Mouse (Mus musculus) intestine, embryonic 14.5 days (tissue): ENCODE data around the gene Lcmt1. TPM values are rescaled to one million over a fixed set of nuclear protein-coding genes. Genes with fewer than 3 reads are reported as not detected.

ENCODE experiments used
- ATAC-seq: fragments of 200-750 bp; cut with Nextera tagmentation; replicated peaks from 2 replicates; pipeline ENCODE4 v1.8.0; 2017; ENCODE audit warnings: low read depth, moderate number of reproducible peaks, moderate TSS enrichment, moderate library complexity; ENCODE audit not compliant: low FRiP score, low TSS enrichment
- DNase-seq: peaks from one replicate; pipeline ENCODE4 v3.0.0-alpha.2; 2018; ENCODE audit warnings: low spot score
- H3K27ac ChIP-seq: fragments of 300-500 bp; sonication (generic); 2 replicates; pipeline ENCODE4 v1.5.1; 2014; ENCODE audit warnings: low read depth, mild to moderate bottlenecking, control low read depth
- H3K27me3 ChIP-seq: fragments of 300-500 bp; sonication (generic); replicated peaks from 2 replicates; pipeline ENCODE4 v1.6.1; 2014; ENCODE audit warnings: low read length, control low read depth; ENCODE audit not compliant: control insufficient read depth, insufficient read depth
- H3K36me3 ChIP-seq: fragments of 300-500 bp; sonication (generic); 2 replicates; pipeline ENCODE4 v1.6.1; 2014; ENCODE audit warnings: low read length, control low read depth; ENCODE audit not compliant: control insufficient read depth, insufficient read depth
- H3K4me1 ChIP-seq: fragments of 300-500 bp; sonication (generic); replicated peaks from 2 replicates; pipeline ENCODE4 v1.6.1; 2014; ENCODE audit warnings: low read length, control low read depth, mixed read lengths; ENCODE audit not compliant: control insufficient read depth, insufficient read depth
- H3K4me2 ChIP-seq: fragments of 300-500 bp; sonication (generic); 2 replicates; pipeline ENCODE4 v1.6.1; 2014; ENCODE audit warnings: low read length
- H3K4me3 ChIP-seq: fragments of 300-500 bp; sonication (generic); 2 replicates; pipeline ENCODE4 v1.5.1; 2014; ENCODE audit warnings: low read depth, low read length, control low read depth, mixed read lengths
- H3K9ac ChIP-seq: fragments of 300-500 bp; sonication (generic); 2 replicates; pipeline ENCODE4 v1.6.1; 2014; ENCODE audit warnings: mild to moderate bottlenecking, low read length
- H3K9me3 ChIP-seq: fragments of 300-500 bp; sonication (generic); 2 replicates; pipeline ENCODE4 v1.6.1; 2016; ENCODE audit warnings: low read length, control low read depth; ENCODE audit not compliant: control insufficient read depth
- WGBS: fragments of 180-500 bp; shearing (Covaris S2); extraction: QIAGEN DNeasy Blood & Tissue Kit; methylation state at CpG from one replicate; pipeline ENCODE4 v1.1.7; 2014; 5-methylcytosine and 5-hydroxymethylcytosine counted together
- polyA plus RNA-seq: library from polyadenylated mRNA; unstranded; fragments of >200 nt; fragmentation: Nextera tagmentation; extraction: Ambion mirVana; gene quantifications from 2 replicates; pipeline ENCODE4 v1.2.1, GENCODE M21; 2014

Gene Lcmt1
- 46.3 and 48.8 TPM in 2 replicates for polyA plus RNA-seq

DNA sequence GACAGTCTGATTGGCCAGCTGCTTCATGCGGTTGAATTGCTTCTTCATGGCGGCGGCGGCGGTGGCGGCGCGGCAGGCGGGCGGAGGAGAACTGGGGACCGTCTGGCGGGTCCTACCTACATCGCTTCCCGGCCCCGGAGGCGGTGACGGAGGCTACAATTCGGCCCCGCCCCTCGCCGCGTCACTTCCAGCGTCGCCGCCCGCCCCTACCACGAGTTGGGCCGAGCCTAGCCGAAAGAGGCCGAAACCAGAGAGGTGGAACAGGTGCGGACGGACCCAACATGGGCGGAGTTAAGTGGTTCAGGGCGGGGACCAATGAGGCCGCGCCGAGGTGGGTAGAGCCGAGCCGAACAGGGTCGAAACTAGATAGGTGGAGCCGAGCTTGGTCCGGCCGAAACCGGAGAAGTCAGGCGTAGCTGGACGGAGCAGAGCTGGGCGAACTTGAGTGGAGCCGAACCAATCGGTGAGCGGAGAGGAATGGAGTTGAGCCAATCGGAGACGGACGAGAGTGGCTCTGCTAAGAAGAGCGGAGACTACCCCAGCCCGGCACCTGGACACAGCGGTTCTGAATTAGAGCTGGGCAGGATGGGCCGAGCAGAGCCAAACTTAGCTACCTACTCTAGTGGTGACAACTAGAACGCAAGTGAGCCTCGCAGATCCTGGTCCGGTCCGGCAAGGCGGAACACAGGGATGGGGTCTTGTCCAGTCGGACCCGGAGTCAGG lies at the start of gene Lcmt1, which contains the start of gene Arhgap17:
Gene Lcmt1, plus strand, starts transcription at position 26 of the 723 bp plus-strand sequence.
Gene Arhgap17, minus strand, starts transcription at position 157 of the 723 bp plus-strand sequence.
- Histone ChIP-seq H3K36me3 (no peaks in the 10 kb centered on the region), H3K4me2 (peak within 1 kb of the TSS; percentile 82), H3K27me3 (no peaks in the 10 kb centered on the region), H3K9me3 (no peaks in the 10 kb centered on the region), H3K27ac (peak within 1 kb of the TSS; percentile 73), H3K4me1 (peaks cover 11% of the 10 kb centered on the region), H3K9ac (peak within 1 kb of the TSS; percentile 82), H3K4me3 (peak within 1 kb of the TSS; percentile 75)
- DNase-seq (peak; percentile 97), ATAC-seq (peak; percentile 98)
- WGBS: under 1% methylated on average over 54 of the region's 64 CpGs

- H3K9ac ChIP-seq: no peak overlapping the region
- H3K36me3 ChIP-seq: peaks cover 85% of the 10 kb centered on the region
- DNase-seq: no peak
- no peaks in the 10 kb centered on the region for H3K4me1 ChIP-seq
- no peak overlapping the region for H3K27ac ChIP-seq
- H3K4me3 ChIP-seq: no peak overlapping the region
- 0 out of 2 replicates have a peak, but pooled peaks have one; percentile 50 for ATAC-seq
- H3K27me3 ChIP-seq: no peaks in the 10 kb centered on the region
- no peak overlapping the region for H3K4me2 ChIP-seq
- no peaks in the 10 kb centered on the region for H3K9me3 ChIP-seq
- 81% methylated on average over 13 of the region's 13 CpGs for WGBS
Measured at GRCm38 (mm10) chr7:123322452-123323121, 47.0 kb upstream of the Lcmt1 start.

- Histone ChIP-seq H3K27me3 (no peaks in the 10 kb centered on the region), H3K4me3 (no peak overlapping the region), H3K36me3 (peaks cover 79% of the 10 kb centered on the region), H3K4me1 (no peaks in the 10 kb centered on the region), H3K4me2 (no peak overlapping the region), H3K27ac (no peak overlapping the region), H3K9ac (no peak overlapping the region), H3K9me3 (no peaks in the 10 kb centered on the region)
- no peak for DNase-seq
- ATAC-seq: no peak
- WGBS: 91% methylated on average over 2 of the region's 2 CpGs
Measured at GRCm38 (mm10) chr7:123323388-123323787, 46.2 kb upstream of the Lcmt1 start.

DNA sequence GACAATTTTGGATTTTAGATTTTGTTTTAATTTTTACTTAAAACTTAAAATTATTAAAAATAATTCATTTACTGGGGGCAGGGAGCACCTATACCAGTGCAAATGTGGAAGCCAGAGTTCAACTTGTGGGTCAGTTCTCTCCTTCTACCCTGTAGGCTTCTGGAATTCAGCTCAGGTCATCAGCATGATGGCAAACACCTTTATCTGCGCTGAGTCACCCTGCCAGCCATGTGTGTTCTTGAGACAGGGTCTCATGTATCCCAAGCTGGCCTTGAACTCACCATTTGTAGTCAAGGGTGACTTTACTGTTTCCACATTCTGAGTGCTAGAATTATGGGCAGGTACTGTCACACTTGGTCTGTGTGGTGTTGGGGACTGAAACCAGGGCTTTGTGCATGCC lies 45.5 kb upstream of the Lcmt1 start:
- Histone ChIP-seq H3K4me3 (no peak overlapping the region), H3K9me3 (no peaks in the 10 kb centered on the region), H3K36me3 (peaks cover 71% of the 10 kb centered on the region), H3K4me1 (no peaks in the 10 kb centered on the region), H3K4me2 (no peak overlapping the region), H3K27ac (no peak overlapping the region), H3K27me3 (no peaks in the 10 kb centered on the region), H3K9ac (no peak overlapping the region)
- 92% methylated on average over 1 of the region's 1 CpGs for WGBS
- DNase-seq (no peak), ATAC-seq (no peak)

DNA sequence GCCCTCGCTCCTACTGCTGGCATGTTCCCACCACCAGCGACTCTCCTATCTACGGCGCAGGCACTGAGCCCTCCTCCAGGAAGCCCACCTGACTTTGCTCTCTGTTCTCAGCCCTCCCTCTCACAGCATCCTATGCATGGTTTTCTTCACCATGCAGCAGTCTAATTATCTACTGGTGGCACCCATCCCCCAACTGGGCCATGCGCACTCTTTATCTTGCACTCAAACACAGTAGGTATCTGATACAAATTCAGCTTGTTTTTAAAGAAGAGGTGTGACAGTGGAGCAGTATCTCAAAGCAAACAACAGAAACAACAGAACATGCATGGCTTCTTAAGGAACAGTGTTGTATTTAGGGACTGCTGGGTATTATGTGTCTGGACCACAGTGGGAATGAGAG lies 43.5 kb upstream of the Lcmt1 start:
- DNase-seq (no peak), ATAC-seq (no peak)
- no peaks in the 10 kb centered on the region for H3K27me3 ChIP-seq
- H3K4me1 ChIP-seq: no peaks in the 10 kb centered on the region
- H3K4me2 ChIP-seq: no peak overlapping the region
- H3K9me3 ChIP-seq: no peaks in the 10 kb centered on the region
- WGBS: 96% methylated on average over 5 of the region's 5 CpGs
- H3K36me3 ChIP-seq: peaks cover 56% of the 10 kb centered on the region
- H3K27ac ChIP-seq: no peak overlapping the region
- H3K4me3 ChIP-seq: no peak overlapping the region
- no peak overlapping the region for H3K9ac ChIP-seq

GRCm38 (mm10) chr7:123326901-123327300 lies 42.7 kb upstream of the Lcmt1 start:
- no peaks in the 10 kb centered on the region for H3K9me3 ChIP-seq
- WGBS: 84% methylated on average over 4 of the region's 4 CpGs
- H3K9ac ChIP-seq: no peak overlapping the region
- H3K27me3 ChIP-seq: no peaks in the 10 kb centered on the region
- DNase-seq (no peak), ATAC-seq (no peak)
- H3K4me2 ChIP-seq: no peak overlapping the region
- no peaks in the 10 kb centered on the region for H3K4me1 ChIP-seq
- peaks cover 47% of the 10 kb centered on the region for H3K36me3 ChIP-seq
- H3K27ac ChIP-seq: no peak overlapping the region
- no peak overlapping the region for H3K4me3 ChIP-seq

GRCm38 (mm10) chr7:123327909-123328308 lies 41.7 kb upstream of the Lcmt1 start:
- no peaks in the 10 kb centered on the region for H3K4me1 ChIP-seq
- peaks cover 38% of the 10 kb centered on the region for H3K36me3 ChIP-seq
- no peaks in the 10 kb centered on the region for H3K9me3 ChIP-seq
- no peak overlapping the region for H3K4me2 ChIP-seq
- DNase-seq (no peak), ATAC-seq (no peak)
- H3K27ac ChIP-seq: no peak overlapping the region
- WGBS: 67% methylated on average over 4 of the region's 4 CpGs
- H3K9ac ChIP-seq: no peak overlapping the region
- H3K4me3 ChIP-seq: no peak overlapping the region
- H3K27me3 ChIP-seq: no peaks in the 10 kb centered on the region

DNA sequence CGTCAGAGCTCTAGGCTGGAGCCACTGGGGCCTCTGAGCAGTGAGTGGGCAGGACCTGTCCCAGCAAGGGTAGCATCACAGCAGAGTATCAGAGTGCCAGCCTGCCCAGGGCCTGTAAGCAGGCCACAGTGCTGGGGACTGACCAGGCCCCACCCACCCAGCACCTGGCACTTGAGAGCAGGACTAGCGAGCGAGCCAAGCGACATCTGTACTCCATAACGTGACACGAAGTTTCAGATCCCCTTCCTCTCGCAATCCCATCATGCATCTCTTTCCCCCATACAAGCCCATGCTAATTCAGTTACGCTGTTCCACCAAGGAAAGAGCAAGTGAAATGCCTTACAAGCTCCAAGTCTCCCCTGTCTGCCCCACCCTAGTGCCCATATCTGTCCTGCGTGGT lies 39.1 kb upstream of the Lcmt1 start:
- Histone ChIP-seq H3K36me3 (peaks cover 15% of the 10 kb centered on the region), H3K4me2 (no peak overlapping the region), H3K4me3 (no peak overlapping the region), H3K27me3 (no peaks in the 10 kb centered on the region), H3K9me3 (no peaks in the 10 kb centered on the region), H3K27ac (no peak overlapping the region), H3K9ac (no peak overlapping the region), H3K4me1 (no peaks in the 10 kb centered on the region)
- DNase-seq (no peak), ATAC-seq (no peak)
- 85% methylated on average over 9 of the region's 9 CpGs for WGBS
